Mouse (Mus musculus) bone marrow, adult 2 months (tissue): ENCODE data around the gene Slc41a1.

Experiments
- CTCF ChIP-seq: fragments of 200-500 bp; IDR thresholded peaks from 2 replicates; pipeline ENCODE4 v1.5.1; 2011; ENCODE audit warnings: low read length, control low read depth; ENCODE audit not compliant: control insufficient read depth, insufficient read depth
- POLR2A ChIP-seq: fragments of 200-500 bp; IDR thresholded peaks from 2 replicates; pipeline ENCODE4 v1.6.1; 2011; ENCODE audit warnings: low read depth, mild to moderate bottlenecking, control low read depth, low read length, borderline replicate concordance; ENCODE audit not compliant: control insufficient read depth

DNA sequence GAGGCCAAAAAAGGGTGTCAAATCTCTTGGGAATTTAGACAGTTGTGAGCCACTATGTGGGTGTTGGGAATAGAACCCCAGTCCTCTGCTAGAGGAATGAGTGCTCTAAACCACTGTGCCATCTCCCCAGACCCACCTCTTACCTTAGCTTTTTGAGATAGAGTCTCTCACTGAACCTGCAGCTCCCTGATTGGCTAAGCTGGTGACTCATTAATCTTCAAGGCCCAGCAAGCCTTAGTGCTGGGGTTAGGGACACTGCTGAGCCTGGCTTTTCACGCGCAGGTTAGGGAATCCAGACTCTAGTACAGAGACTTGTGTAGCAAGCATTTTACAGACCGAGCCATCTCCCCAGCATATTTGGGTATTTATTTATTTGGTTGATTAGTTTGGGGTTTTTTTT lies 9.7 kb downstream of the Slc41a1 start:
- no peak for TF ChIP-seq POLR2A
- no peak for TF ChIP-seq CTCF
